In genomic region chr9:72530237-72530636, GRCm38 (mm10) we compare ENCODE assay signal across 8 mouse cellular contexts. TPM values are rescaled to one million over a fixed set of nuclear protein-coding genes. Genes with fewer than 3 reads are reported as not detected.
DNase-seq lines count a peak whose midpoint lies in the region; ATAC-seq and TF ChIP-seq lines count a peak whose summit lies in the region.

No protein-coding gene starts in this region.

- H3K27me3 ChIP-seq in MEL (ENCODE audit: control insufficient read depth in 1 of 2, insufficient read depth in 2 of 2, low read length in 2 of 2) = no peaks in the 10 kb centered on the region
- no peaks in the 10 kb centered on the region for H3K27me3 ChIP-seq in forebrain, embryonic 14.5 days (replicated peaks; ENCODE audit: control insufficient read depth, insufficient read depth, low read length)
- no peaks in the 10 kb centered on the region for H3K27me3 ChIP-seq in lung, embryonic 16.5 days (ENCODE audit: control insufficient read depth, insufficient read depth, low read depth, low read length)

- H3K9ac ChIP-seq in MEL (ENCODE audit: control insufficient read depth, low read depth, low read length, poor library complexity, severe bottlenecking) = peak overlapping the region; percentile 100
- H3K9ac ChIP-seq in forebrain, embryonic 14.5 days (ENCODE audit: low read length) = no peak overlapping the region
- H3K9ac ChIP-seq in lung, embryonic 16.5 days (ENCODE audit: low read length) = no peak overlapping the region

- peak overlapping the region; percentile 37 to 42 for H3K4me3 ChIP-seq in MEL (ENCODE audit: control insufficient read depth in 1 of 2, insufficient read depth in 1 of 2, low read depth in 2 of 2, low read length in 2 of 2)
- no peak overlapping the region for H3K4me3 ChIP-seq in forebrain, embryonic 14.5 days (ENCODE audit: low read depth, low read length)
- H3K4me3 ChIP-seq in lung, embryonic 16.5 days (ENCODE audit: low read length) = no peak overlapping the region

- peak in 1 of 2 experiments; percentile 67; a peak in 2 of 4 replicates for TF ChIP-seq EP300 in MEL (IDR thresholded peaks at IDR 0.05; ENCODE audit: low read depth in 1 of 2, low read length in 2 of 2)

- peak; percentile 94 to 100 (median 97) for TF ChIP-seq CTCF in MEL (IDR thresholded peaks at IDR 0.05 in 2 of 3, conservative IDR thresholded peaks at IDR 0.05 in 1 of 3; ENCODE audit: control insufficient read depth in 1 of 3, insufficient read depth in 1 of 3, low read depth in 2 of 3, low read length in 3 of 3, poor library complexity in 1 of 3, severe bottlenecking in 1 of 3)

- peak; percentile 98 for DNase-seq in MEL (ENCODE audit: low read depth, low spot score)
- peak; percentile 96 for DNase-seq in forebrain, embryonic 14.5 days (ENCODE audit: low spot score)
- peak; percentile 86 to 91 for DNase-seq in heart, postnatal 14 days
- DNase-seq in layer of hippocampus, adult 9-11 months = peak; percentile 81
- peak; percentile 83 for DNase-seq in ovary, postnatal 14 days (ENCODE audit: low spot score)
- DNase-seq in thymus, postnatal 10 days (ENCODE audit: low spot score in 2 of 2) = peak; percentile 85 to 95

- H3K4me1 ChIP-seq in MEL (ENCODE audit: control insufficient read depth in 1 of 2, insufficient read depth in 2 of 2, low read length in 2 of 2) = peaks cover 10% of the 10 kb centered on the region in 2 experiments; a peak in 3 of 4 replicates
- H3K4me1 ChIP-seq in forebrain, embryonic 14.5 days (ENCODE audit: control insufficient read depth, insufficient read depth, low read length) = peaks cover 7% of the 10 kb centered on the region
- peaks cover 11% of the 10 kb centered on the region for H3K4me1 ChIP-seq in lung, embryonic 16.5 days (replicated peaks; ENCODE audit: control insufficient read depth, insufficient read depth, low read length)

- intact Hi-C loops in heart, postnatal 14 days (cut with DNase I) = loop anchor here (5.0 kb wide), 2 partner anchors 73 to 142 kb away; no protein-coding TSS in a partner anchor

- no peaks in the 10 kb centered on the region for H3K9me3 ChIP-seq in MEL (replicated peaks; ENCODE audit: insufficient read depth, low read length)
- H3K9me3 ChIP-seq in forebrain, embryonic 14.5 days (replicated peaks; ENCODE audit: control insufficient read depth, low read length) = no peaks in the 10 kb centered on the region
- H3K9me3 ChIP-seq in lung, embryonic 16.5 days (ENCODE audit: control insufficient read depth, low read length) = no peaks in the 10 kb centered on the region

- peak; percentile 63 for TF ChIP-seq RAD21 in MEL (IDR thresholded peaks at IDR 0.05; ENCODE audit: low read depth, low read length)

- WGBS in forebrain, embryonic 14.5 days = 1% methylated on average over 12 of the region's 12 CpGs
- WGBS in lung, embryonic 16.5 days = under 1% methylated on average over 12 of the region's 12 CpGs

- H3K4me2 ChIP-seq in forebrain, embryonic 14.5 days (ENCODE audit: low read length) = no peak overlapping the region
- peak overlapping the region; percentile 31; the same call in 1 of the 2 replicates for H3K4me2 ChIP-seq in lung, embryonic 16.5 days (ENCODE audit: low read depth, low read length)

- peaks cover 15% of the 10 kb centered on the region for H3K79me2 ChIP-seq in MEL (ENCODE audit: control insufficient read depth, insufficient read depth, low read length, poor library complexity)

- peak overlapping the region; percentile 64 for H3K27ac ChIP-seq in MEL (ENCODE audit: control insufficient read depth, low read depth, low read length)
- H3K27ac ChIP-seq in forebrain, embryonic 14.5 days (ENCODE audit: low read depth, low read length) = no peak overlapping the region
- H3K27ac ChIP-seq in lung, embryonic 16.5 days (ENCODE audit: low read length) = no peak overlapping the region

- TF ChIP-seq POLR2A in MEL (IDR thresholded peaks at IDR 0.05; ENCODE audit: control insufficient read depth in 1 of 2, insufficient read depth in 1 of 2, low read depth in 1 of 2, low read length in 2 of 2, poor library complexity in 1 of 2) = peak in 1 of 2 experiments; percentile 64; a peak in 2 of 4 replicates

- H3K36me3 ChIP-seq in MEL (ENCODE audit: control insufficient read depth in 1 of 2, insufficient read depth in 2 of 2, low read length in 2 of 2) = peaks cover 0 to 17% of the 10 kb centered on the region in 2 experiments; a peak in 2 of 4 replicates
- no peaks in the 10 kb centered on the region for H3K36me3 ChIP-seq in forebrain, embryonic 14.5 days (ENCODE audit: control insufficient read depth, insufficient read depth, low read length)
- no peaks in the 10 kb centered on the region for H3K36me3 ChIP-seq in lung, embryonic 16.5 days (ENCODE audit: control insufficient read depth, insufficient read depth, low read length)

- ATAC-seq in cerebellum, adult (ENCODE audit: insufficient number of reproducible peaks, low FRiP score, low TSS enrichment) = peak; percentile 43; the same call in 1 of the 2 replicates
- no peak for ATAC-seq in forebrain, embryonic 14.5 days
- peak; percentile 10; the same call in 1 of the 2 replicates for ATAC-seq in lung, embryonic 16.5 days (ENCODE audit: low read depth)

TF ChIP-seq in MEL, 35 proteins besides CTCF, POLR2A, EP300 and RAD21 (continues in another document):
- TF ChIP-seq TCF12 (IDR thresholded peaks at IDR 0.05; ENCODE audit: low read depth, low read length) (peak; percentile 71), GABPA (IDR thresholded peaks at IDR 0.05; ENCODE audit: low read depth, low read length) (no peak), E2F4 (IDR thresholded peaks at IDR 0.05; ENCODE audit: borderline replicate concordance, low read depth, low read length) (no peak), MXI1 (IDR thresholded peaks at IDR 0.05; ENCODE audit: low read depth, low read length) (peak; percentile 88), RCOR1 (IDR thresholded peaks at IDR 0.05; ENCODE audit: low read depth, low read length) (peak; percentile 53; the same call in 1 of the 2 replicates), MAX (IDR thresholded peaks at IDR 0.05; ENCODE audit: low read length) (peak; percentile 83), ETS1 (IDR thresholded peaks at IDR 0.05; ENCODE audit: low read depth, low read length) (peak; percentile 67; the same call in 1 of the 2 replicates), TAL1 (IDR thresholded peaks at IDR 0.05; ENCODE audit: low read length) (no peak), ZNF384 (IDR thresholded peaks at IDR 0.05; ENCODE audit: low read depth, low read length) (peak; percentile 72), ELF1 (IDR thresholded peaks at IDR 0.05; ENCODE audit: low read depth, low read length) (peak; percentile 73), ZMIZ1 (IDR thresholded peaks at IDR 0.05; ENCODE audit: low read depth, low read length) (0 out of 2 replicates have a peak, but pooled peaks have one; percentile 44), SIN3A (IDR thresholded peaks at IDR 0.05; ENCODE audit: low read length) (peak; percentile 94), JUND (IDR thresholded peaks at IDR 0.05; ENCODE audit: low read depth, low read length) (peak; percentile 73), ZC3H11A (IDR thresholded peaks at IDR 0.05; ENCODE audit: low read depth, low read length) (peak; percentile 68), MEF2A (IDR thresholded peaks at IDR 0.05; ENCODE audit: extremely low read depth, insufficient replicate concordance, low read depth, low read length, poor library complexity, severe bottlenecking) (0 out of 2 replicates have a peak, but pooled peaks have one; percentile 33), UBTF (IDR thresholded peaks at IDR 0.05; ENCODE audit: borderline replicate concordance, insufficient read depth, low read depth, low read length) (no peak), USF1 (IDR thresholded peaks at IDR 0.05; ENCODE audit: low read depth, low read length) (0 out of 2 replicates have a peak, but pooled peaks have one; percentile 9), POLR2AphosphoS5 (IDR thresholded peaks at IDR 0.05; ENCODE audit: borderline replicate concordance, low read depth, low read length) (no peak), HCFC1 (IDR thresholded peaks at IDR 0.05; ENCODE audit: low read depth, low read length) (peak; percentile 87), NRF1 (IDR thresholded peaks at IDR 0.05; ENCODE audit: insufficient read depth, low read depth, low read length, poor library complexity, severe bottlenecking) (0 out of 2 replicates have a peak, but pooled peaks have one; percentile 16), USF2 (IDR thresholded peaks at IDR 0.05; ENCODE audit: borderline replicate concordance in 1 of 2, insufficient read depth in 1 of 2, low read depth in 1 of 2, low read length in 2 of 2) (no peak), MYB (IDR thresholded peaks at IDR 0.05; ENCODE audit: low read depth, low read length) (no peak), SMC3 (IDR thresholded peaks at IDR 0.05; ENCODE audit: low read depth, low read length) (peak; percentile 92), MYC (IDR thresholded peaks at IDR 0.05; ENCODE audit: low read depth, low read length) (peak; percentile 92; the same call in 1 of the 2 replicates), CHD2 (IDR thresholded peaks at IDR 0.05; ENCODE audit: low read length) (no peak), CHD1 (IDR thresholded peaks at IDR 0.05; ENCODE audit: low read depth, low read length) (no peak), MAZ (IDR thresholded peaks at IDR 0.05; ENCODE audit: low read depth, low read length) (peak; percentile 90), GATA1 (IDR thresholded peaks at IDR 0.05; ENCODE audit: low read depth, low read length) (peak; percentile 29; the same call in 1 of the 2 replicates), BHLHE40 (IDR thresholded peaks at IDR 0.05; ENCODE audit: borderline replicate concordance, low read depth, low read length) (no peak), ZKSCAN1 (IDR thresholded peaks at IDR 0.05; ENCODE audit: low read depth, low read length) (no peak)

RNA-seq across cellular contexts. Expression of gene Rfx7, which starts 1.8 kb away (rescaled TPM):
- 6.2 and 9.3 TPM in 2 replicates for total RNA-seq in MEL (2012; rRNA removed)
- 10 to 100 TPM; 19.9 to 30.5 TPM for polyA plus RNA-seq in MEL (2012; ENCODE audit: insufficient read depth in 1 of 2, insufficient read length in 2 of 2, low read depth in 1 of 2, low replicate concordance in 2 of 2, missing spikeins in 1 of 2)
- polyA plus RNA-seq in forebrain, embryonic 14.5 days (2014; fragmentation: Nextera tagmentation; extraction: Ambion mirVana) = 17.9 and 21.8 TPM in 2 replicates
- 10 to 100 TPM; 11.4 to 11.6 TPM for total RNA-seq in heart, postnatal 14 days (2021)
- polyA plus RNA-seq in lung, embryonic 16.5 days (2015; fragmentation: Nextera tagmentation; extraction: Ambion mirVana) = 8.1 and 8.7 TPM in 2 replicates

RNA-seq across cellular contexts. Expression of gene Tex9, which starts 38.2 kb away (rescaled TPM):
- total RNA-seq in MEL (2012; rRNA removed) = 7.0 and 7.9 TPM in 2 replicates
- polyA plus RNA-seq in MEL (2012; ENCODE audit: insufficient read depth in 1 of 2, insufficient read length in 2 of 2, low read depth in 1 of 2, low replicate concordance in 2 of 2, missing spikeins in 1 of 2) = 10 to 100 TPM in 1 of 2 experiments, not detected in 1; 17.1 TPM
- 35.3 and 40.3 TPM in 2 replicates for polyA plus RNA-seq in forebrain, embryonic 14.5 days (2014; fragmentation: Nextera tagmentation; extraction: Ambion mirVana)
- total RNA-seq in heart, postnatal 14 days (2021) = 1 to 10 TPM; 2.6 TPM
- 23.5 and 26.5 TPM in 2 replicates for polyA plus RNA-seq in lung, embryonic 16.5 days (2015; fragmentation: Nextera tagmentation; extraction: Ambion mirVana)

Comparison
In these comparisons a context has a peak if more than half of its experiments do, and no peak if none do; other contexts are left out.
1. H3K4me3 ChIP-seq: peak in MEL (2 of 2); none in forebrain, embryonic 14.5 days (single experiment) and lung, embryonic 16.5 days (single experiment).
2. Peak in every context shown above with its lines, with median percentiles within 50 percentile points of each other: DNase-seq.